Mouse (Mus musculus) lung, postnatal 25 days (tissue): ENCODE measurements around the gene Tmem219.

Source experiments
- DNase-seq: peaks from one replicate; pipeline ENCODE4 v3.0.0; 2022; ENCODE audit warnings: low spot score

The Tmem219 gene

DNA sequence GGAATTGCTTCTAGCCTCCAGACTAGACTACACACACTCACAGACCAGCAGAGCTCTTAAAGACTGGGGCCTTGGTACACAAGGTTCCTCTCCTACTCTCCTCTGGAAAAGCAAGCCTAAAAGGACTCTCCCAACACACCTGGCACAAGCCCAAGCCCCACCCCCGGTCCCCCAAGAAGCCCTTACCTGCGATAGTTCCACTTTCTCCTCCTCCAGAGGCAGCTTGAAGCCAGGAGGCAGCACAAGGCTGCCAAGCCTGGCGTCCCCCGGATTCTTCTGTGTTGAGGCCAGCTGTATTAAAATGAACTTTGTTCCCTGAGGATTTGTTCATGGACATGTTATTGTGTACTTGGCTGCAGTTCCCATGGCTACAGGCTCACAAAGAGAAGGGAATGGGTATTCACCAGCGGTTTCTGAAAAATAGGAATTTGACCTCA lies at the start of gene Tmem219:
Tmem219 (minus strand) TSS at position 294 of the 437 bp plus-strand sequence.
- DNase-seq, result peak; percentile 77

DNA sequence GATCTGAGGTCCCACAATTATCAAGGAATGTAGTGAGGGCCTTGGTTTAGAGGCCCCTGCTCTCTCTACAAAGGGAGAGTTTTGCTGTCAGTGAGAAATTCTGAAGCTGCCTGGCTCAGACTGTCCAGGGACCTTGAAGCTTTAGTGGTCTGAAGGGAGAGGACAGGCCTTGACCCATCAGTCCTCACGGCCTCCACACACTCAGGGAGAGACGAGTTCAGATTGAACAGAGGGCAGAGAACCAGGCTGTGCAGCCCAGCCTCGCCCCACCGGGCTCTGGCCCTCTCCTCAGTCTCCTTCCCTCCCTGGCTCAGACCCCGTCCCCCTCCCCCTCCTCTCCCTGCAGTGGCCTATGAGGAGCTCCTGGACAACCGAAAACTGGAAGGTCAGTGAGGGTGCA lies 44.6 kb upstream of the Tmem219 start:
- no peak for DNase-seq

DNA sequence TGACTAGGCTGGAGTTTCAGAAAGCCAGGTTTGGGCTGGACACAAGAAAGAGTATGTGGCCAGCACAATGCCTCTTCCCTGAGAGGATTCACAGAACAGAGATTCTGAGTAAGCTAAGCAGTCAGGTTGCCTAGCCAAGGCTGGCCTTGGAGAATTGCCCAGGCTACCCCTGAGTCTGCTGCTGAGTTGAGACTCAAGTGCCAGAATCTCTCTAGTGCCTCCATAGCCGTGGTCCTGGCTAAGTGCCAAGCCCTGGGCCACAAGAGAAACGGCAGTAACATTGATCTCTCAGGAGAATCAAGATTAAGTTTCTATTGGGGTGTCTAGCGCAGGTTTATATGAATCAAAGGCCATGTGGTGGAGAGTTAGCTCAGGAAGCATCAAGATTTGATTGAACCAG lies 42.9 kb upstream of the Tmem219 start:
- no peak for DNase-seq

GRCm38 (mm10) chr7:126963548-126964286 lies 41.0 kb upstream of the Tmem219 start:
- DNase-seq, result peak; percentile 43

GRCm38 (mm10) chr7:126961965-126962364 lies 39.2 kb upstream of the Tmem219 start:
- no peak for DNase-seq

DNA sequence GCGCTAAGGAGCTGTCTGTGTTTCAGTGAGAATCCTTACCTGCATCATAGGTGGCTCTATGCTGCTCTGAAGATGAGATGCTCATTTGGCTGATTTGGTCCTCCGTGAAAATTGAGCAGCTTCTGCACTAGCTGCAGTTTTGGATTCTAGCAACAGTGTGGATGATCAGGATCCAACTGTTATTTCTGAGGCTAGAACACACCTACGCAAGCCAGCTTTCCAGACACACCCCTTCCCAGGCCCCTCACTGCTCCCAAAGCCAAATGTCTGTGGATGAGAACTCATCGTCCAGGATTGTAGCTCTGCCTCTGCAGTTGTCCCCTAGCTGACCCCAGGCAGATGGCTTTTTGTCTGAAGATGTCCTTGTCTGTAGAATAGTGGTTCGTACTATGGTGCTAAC lies 38.4 kb upstream of the Tmem219 start:
- DNase-seq, result no peak

DNA sequence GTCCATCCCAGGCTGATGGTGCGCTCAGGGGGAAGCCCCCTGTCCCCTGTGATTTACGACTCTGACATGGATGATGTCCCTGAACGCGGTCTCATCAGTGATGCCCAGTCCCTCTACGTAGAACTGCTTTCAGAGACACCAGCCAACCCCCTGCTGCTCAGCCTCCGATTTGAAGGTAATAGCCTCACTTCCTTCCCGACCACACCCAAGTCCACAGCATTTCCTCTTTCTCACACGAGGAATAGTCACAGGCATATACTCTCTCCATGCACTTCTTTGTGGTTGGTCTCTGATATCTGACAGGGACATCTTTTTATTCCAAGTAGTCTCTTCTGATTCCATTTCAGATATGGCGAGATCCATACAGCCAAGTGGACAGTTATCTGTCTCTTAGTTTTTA lies 37.1 kb upstream of the Tmem219 start:
- DNase-seq, result no peak

- DNase-seq, result no peak
These were observed 32.4 kb upstream of the Tmem219 start for GRCm38 (mm10) chr7:126955125-126955524.

DNA sequence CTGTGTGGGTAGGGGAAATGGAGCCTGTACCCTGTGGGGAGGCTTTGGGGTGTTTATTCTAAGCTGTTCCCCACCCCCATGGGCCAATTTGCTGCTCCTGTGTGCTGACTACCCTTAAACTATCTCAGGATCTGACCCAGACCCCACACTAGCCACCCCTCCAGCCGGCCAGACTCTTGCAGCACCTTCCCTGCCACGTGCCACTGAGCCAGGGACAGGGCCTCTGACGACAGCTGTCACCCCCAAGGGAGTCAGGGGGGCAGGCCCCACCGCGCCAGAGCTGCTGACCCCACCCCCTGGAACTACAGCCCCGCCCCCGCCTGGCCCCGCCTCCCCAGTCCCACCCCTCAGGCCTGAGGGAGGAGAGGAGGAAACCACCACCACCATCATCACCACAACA lies 29.9 kb upstream of the Tmem219 start:
- DNase-seq, result no peak

GRCm38 (mm10) chr7:126951741-126952140 lies 29.0 kb upstream of the Tmem219 start:
- DNase-seq, result no peak

DNA sequence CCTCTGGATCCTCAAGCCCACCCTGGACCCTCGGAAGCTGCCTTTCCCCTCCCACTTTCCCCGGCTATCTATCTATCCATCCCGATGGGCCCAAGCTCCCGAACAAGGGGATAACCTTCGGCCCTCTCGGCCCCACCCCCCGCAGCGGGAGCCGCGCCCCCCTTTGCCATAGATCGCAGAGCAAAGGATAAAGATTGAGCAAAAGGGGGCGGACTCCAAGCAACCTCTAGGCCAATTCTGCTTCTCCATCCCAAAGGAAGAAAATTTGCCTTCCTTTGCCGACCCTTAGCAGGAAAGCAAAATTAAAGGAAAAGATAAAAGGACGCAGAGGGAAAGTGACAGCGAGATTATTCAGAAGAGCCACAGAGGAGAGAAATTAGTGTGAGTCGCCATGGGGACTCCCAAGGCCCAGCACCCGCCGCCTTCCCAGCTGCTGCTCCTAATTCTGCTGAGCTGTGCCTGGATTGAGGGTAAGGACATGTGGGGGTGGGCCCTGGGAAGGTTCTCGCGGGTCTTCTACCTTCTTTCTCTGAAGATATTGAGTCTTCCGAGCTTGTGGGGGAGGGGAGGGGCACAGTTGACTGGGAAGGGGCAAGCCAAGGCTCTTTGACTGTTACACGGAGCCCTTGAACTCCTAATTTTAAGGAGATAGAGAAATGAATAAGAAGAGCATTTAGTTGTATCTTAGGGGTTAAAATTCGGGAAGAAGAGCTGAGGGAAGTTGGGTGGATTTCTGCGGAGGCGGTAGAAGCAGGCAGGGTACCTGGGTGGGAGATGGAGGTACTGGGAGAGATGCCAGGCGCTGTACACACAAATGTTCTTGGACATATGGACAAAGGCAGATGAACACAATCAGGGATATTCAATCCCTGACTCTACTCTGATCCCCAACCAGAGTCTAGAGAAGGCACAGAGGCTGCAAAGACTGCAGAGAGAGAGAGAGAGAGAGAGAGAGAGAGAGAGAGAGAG lies 28.2 kb upstream of the Tmem219 start:
- no peak for DNase-seq

DNA sequence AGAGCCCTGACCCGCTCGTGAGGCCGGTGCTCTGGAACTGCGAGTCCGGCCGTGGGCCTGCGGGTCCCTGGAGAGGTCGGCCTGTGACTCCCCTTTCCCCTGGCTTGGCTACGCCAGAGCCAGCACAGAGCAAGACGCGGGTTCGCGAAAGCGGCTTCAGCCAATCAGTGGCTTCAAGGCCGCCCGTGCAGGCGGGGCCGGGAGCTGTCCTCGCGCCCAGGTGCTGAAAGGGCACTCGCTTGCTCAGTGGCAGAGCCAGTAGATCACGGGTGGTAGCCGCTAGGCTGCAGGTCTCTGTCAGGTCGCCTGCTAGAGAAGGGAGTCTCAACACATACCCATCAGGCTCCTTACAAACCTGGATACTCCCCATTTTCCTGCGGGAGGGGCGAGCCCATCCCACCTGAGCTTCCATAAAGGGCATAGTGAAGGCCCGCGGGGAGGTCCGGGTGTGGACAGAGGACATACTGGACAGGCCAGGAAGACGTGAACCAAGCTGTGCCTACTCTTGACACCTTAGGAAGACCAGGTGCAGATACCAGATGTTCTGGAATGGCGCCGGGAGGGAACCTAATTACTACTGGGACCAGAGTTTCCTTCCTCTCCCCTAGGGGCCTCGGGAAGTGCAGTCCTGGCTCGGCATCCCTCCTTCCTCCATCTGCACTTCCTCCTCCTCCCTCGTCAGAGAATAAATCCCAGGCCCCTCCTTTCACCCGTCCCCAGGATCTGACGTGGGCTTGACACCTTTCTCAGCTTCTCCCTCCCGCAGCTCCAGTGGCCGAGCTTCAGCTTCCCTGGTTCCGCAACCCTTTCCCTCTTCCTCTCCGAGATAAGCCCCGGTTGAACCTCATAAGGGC lies 27.3 kb upstream of the Tmem219 start, which contains the start of gene Sez6l2:
Sez6l2 (plus strand) TSS at position 771 of the 854 bp plus-strand sequence.
- DNase-seq, result peak; percentile 83

GRCm38 (mm10) chr7:126949403-126949792 lies 26.7 kb upstream of the Tmem219 start, which contains the start of gene Asphd1:
TSS of gene Asphd1 (minus strand) at chr7:126949582.
- DNase-seq, result no peak

GRCm38 (mm10) chr7:126948626-126949025 lies 25.9 kb upstream of the Tmem219 start:
- no peak for DNase-seq

- DNase-seq, result no peak
These were observed 23.8 kb upstream of the Tmem219 start for GRCm38 (mm10) chr7:126946530-126946929.

GRCm38 (mm10) chr7:126941801-126942200 lies 19.1 kb upstream of the Tmem219 start:
- no peak for DNase-seq

GRCm38 (mm10) chr7:126941171-126941570 lies 18.5 kb upstream of the Tmem219 start:
- no peak for DNase-seq

- DNase-seq, result no peak
These were observed 9.9 kb upstream of the Tmem219 start for GRCm38 (mm10) chr7:126932652-126933051.

GRCm38 (mm10) chr7:126929046-126929445 lies 6.3 kb upstream of the Tmem219 start:
- no peak for DNase-seq

- peak; percentile 93 for DNase-seq
These were observed 5.8 kb upstream of the Tmem219 start, which contains the start of gene Kctd13 for GRCm38 (mm10) chr7:126928384-126929037. TSS of gene Kctd13 (plus strand) at chr7:126928879.

DNA sequence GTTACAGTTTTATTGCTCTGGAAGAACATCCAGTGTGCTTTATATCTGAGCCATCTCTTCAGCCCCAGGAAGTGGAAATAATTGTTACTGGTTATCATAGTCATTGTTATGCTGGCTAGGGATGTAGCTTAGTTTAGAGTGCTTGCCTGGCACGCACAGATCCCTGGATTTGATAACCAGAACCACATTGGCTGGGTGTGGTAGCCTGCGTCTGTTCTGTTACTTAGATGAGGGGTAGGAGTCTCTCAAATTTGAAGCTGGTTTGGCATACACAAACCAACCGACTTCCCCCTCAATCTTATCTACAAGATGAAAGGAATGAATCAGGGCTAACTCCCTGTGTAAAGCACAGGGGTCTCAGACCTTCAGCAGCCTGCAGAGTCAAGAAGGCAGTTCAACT lies 3.6 kb upstream of the Tmem219 start:
- no peak for DNase-seq
